Mouse (Mus musculus): ENCODE measurements around the gene Aspscr1.

Aspscr1 gene

GRCm38 (mm10) chr11:120710672-120711071 lies 37.9 kb downstream of the Aspscr1 start:
- in situ Hi-C loops (cut with MboI; ENCODE audit: unreplicated experiment in 2 of 2), result loop anchor here (5.0 to 10.0 kb wide), 6 partner anchors 38 to 223 kb away; partner anchors contain the start of gene Aspscr1 (in 1 of the 2)

DNA sequence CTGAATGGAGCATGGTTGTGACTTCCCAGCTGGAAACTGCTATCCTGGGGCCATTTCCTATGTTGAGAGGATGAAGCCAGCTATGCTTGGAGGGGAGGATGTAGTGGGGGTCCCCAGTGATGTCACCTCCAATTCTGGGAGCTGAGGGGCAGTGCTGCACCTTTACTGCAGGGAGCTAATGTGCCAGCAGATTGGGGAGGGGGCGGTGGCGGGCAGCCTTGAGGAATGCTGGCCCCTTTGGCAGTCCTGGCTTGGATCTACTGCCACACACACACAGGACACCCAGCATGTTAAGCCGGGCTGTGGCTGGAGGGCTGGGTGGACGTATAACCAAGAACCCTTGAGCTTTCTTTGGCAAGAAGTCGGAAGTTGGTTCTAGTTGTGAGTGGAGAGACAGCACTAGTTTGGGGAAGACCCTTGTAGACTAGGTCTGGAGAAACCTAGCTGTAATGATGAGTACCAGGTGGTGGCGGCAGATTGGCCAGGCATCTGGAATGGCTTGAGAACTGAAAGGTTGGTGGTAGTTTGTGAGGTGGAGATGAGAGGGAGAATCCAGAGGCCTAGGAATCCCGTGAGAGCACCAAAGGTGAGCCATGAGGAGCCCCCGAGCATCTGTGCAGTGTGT lies 39.3 kb downstream of the Aspscr1 start:
- in situ Hi-C loops (cut with MboI; ENCODE audit: unreplicated experiment in 2 of 2), result loop anchor here (5.0 to 10.0 kb wide), 6 partner anchors 40 to 225 kb away; partner anchors contain the start of gene Aspscr1 (in 1 of the 2)

- in situ Hi-C loops (cut with MboI; ENCODE audit: unreplicated experiment in 2 of 2), result loop anchor here (5.0 to 10.0 kb wide), 6 partner anchors 41 to 226 kb away; partner anchors contain the start of gene Aspscr1 (in 1 of the 2)
Observed at GRCm38 (mm10) chr11:120712771-120713568, 40.2 kb downstream of the Aspscr1 start.

- in situ Hi-C loops (cut with MboI; ENCODE audit: unreplicated experiment in 2 of 2), result loop anchor here (5.0 to 10.0 kb wide), 6 partner anchors 42 to 227 kb away; partner anchors contain the start of gene Aspscr1 (in 1 of the 2)
Observed at GRCm38 (mm10) chr11:120713580-120714518, 41.1 kb downstream of the Aspscr1 start, which contains the start of the genes Cenpx and Lrrc45. TSS of gene Cenpx (minus strand) at chr11:120713738. TSS of gene Lrrc45 (plus strand) at chr11:120713925.

DNA sequence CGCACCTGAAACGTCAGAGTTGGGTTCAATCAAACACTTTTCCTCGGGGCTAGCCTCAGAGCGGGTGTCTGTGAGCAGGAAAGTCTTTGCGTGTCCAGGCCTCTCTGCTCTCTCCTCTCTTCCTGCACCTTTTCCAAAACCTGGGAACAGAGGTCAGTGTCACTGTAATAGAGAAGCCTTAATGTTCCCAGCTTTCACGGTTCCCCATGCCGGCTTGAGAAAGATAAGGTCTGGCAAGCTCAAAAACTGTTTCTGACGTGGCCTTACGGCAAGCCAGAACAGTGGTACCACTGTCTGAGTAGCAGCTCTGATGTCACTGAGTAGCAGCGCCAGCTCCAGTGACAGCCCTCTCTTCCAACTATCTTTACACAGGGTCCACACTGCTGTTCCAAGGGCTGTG lies 41.8 kb downstream of the Aspscr1 start:
- in situ Hi-C loops (cut with MboI; ENCODE audit: unreplicated experiment in 2 of 2), result loop anchor here (5.0 to 10.0 kb wide), 6 partner anchors 42 to 227 kb away; partner anchors contain the start of gene Aspscr1 (in 1 of the 2)

DNA sequence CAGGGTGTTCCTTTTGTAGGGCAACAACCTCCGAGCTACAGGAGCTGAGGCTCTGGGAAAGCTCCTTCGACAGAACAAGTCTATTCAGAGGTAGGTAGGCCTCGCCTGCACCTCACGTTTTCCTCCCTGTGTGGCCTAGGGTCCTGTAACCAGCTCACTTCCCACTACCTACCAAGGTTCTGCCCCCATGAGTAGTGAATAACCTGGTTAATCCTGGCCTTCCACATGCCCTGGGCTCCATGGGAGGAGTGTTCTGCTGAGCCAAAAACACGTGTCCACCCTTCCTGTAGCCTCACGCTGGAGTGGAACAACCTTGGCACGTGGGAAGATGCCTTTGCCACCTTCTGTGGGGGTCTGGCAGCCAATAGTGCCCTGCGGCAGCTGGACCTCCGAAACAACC lies 42.4 kb downstream of the Aspscr1 start:
- in situ Hi-C loops (cut with MboI; ENCODE audit: unreplicated experiment in 2 of 2), result loop anchor here (10.0 kb wide), 2 partner anchors 200 to 210 kb away; no protein-coding TSS in a partner anchor

GRCm38 (mm10) chr11:120719242-120719641 lies 46.5 kb downstream of the Aspscr1 start:
- in situ Hi-C loops (cut with MboI; ENCODE audit: unreplicated experiment in 2 of 2), result loop anchor here (10.0 kb wide), 2 partner anchors 204 to 214 kb away; no protein-coding TSS in a partner anchor

GRCm38 (mm10) chr11:120719841-120720376 lies 47.1 kb downstream of the Aspscr1 start:
- in situ Hi-C loops (cut with MboI; ENCODE audit: unreplicated experiment in 2 of 2), result loop anchor here (5.0 to 10.0 kb wide), 7 partner anchors 57 to 322 kb away; partner anchors contain the start of gene Cd7 (in 1 of the 2)

- in situ Hi-C loops (cut with MboI; ENCODE audit: unreplicated experiment in 2 of 2), result loop anchor here (5.0 to 10.0 kb wide), 5 partner anchors 57 to 322 kb away; partner anchors contain the start of gene Cd7 (in 1 of the 2)
Observed at GRCm38 (mm10) chr11:120720450-120720849, 47.7 kb downstream of the Aspscr1 start.

DNA sequence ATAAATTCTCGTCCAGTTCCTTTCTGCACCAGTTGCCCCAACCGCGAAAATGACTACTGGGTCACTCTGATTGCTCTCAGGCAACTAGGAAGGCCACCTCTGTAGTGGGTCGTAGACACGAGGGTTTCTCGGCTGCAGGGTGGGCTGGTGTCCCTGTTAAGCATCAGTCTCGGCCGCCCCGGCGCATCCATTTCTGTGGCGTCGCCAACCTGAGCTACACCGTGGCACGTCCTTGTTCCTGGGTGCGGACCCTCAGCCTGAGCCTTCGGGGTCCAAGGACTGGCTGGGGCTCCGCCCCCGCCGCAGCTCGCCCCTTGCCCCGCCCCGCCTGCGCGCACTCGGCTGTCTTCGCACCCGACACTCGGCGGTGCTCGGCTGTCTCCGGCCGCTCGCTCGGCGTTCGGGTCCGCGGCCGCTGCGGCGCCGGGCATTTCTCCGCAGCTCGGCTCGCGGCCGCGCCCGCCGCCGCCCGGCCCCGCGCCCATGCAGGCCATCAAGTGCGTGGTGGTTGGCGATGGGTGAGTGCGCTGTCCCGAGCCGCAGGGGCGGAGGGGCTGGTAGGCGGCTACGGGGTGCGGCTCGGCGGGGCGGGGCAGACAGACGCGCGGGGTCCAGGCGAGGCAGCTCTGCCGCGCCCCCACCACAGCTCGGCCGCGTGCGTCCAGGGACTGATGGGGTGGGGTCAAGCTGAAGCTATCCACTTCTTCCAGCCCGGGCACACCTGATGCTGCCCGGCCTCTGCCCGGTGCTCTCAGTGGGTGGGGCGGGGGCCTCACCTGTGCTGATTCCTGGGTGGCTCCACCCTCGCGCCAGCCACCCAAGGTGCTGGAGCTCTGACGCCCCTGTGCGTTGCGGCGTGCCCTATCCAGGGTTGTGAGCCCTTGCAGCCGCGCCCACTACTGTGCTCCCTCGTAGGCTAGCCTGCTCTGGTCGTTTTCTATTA lies 48.6 kb downstream of the Aspscr1 start, which contains the start of gene Rac3:
Gene Rac3, plus strand, starts transcription at position 347 of the 943 bp plus-strand sequence.
- in situ Hi-C loops (cut with MboI; ENCODE audit: unreplicated experiment in 2 of 2), result loop anchor here (5.0 to 10.0 kb wide), 5 partner anchors 56 to 321 kb away; partner anchors contain the start of gene Cd7 (in 1 of the 2)

DNA sequence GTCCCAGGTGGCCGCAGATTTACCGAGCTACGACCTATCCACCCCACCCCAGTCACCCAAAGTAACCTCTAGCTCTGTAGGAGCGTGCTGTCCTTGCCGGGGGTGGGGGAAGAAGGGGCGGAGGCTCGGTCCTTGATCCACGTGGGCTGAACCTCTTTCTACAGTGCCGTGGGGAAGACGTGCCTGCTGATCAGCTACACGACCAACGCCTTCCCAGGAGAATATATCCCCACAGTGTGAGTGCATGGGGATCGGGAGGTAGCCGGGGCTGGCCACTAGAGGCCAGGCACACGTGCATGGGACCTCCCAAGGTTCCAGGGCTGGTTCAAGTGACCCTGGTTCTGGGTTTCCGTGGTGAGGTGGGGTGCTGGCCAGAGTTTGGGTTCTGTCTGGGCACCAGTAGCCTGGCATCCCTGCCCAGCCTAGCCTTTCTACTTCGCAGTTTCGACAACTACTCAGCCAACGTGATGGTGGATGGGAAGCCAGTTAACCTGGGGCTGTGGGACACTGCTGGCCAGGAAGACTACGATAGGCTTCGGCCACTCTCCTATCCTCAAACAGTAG lies 49.4 kb downstream of the Aspscr1 start:
- in situ Hi-C loops (cut with MboI; ENCODE audit: unreplicated experiment in 2 of 2), result loop anchor here (5.0 to 10.0 kb wide), 5 partner anchors 55 to 320 kb away; partner anchors contain the start of gene Cd7 (in 1 of the 2)

GRCm38 (mm10) chr11:120722761-120723382 lies 50.1 kb downstream of the Aspscr1 start:
- in situ Hi-C loops (cut with MboI; ENCODE audit: unreplicated experiment in 2 of 2), result loop anchor here (5.0 to 10.0 kb wide), 5 partner anchors 54 to 319 kb away; partner anchors contain the start of gene Cd7 (in 1 of the 2)

GRCm38 (mm10) chr11:120723509-120723908 lies 50.7 kb downstream of the Aspscr1 start:
- in situ Hi-C loops (cut with MboI; ENCODE audit: unreplicated experiment in 2 of 2), result loop anchor here (5.0 to 10.0 kb wide), 5 partner anchors 54 to 319 kb away; partner anchors contain the start of gene Cd7 (in 1 of the 2)

DNA sequence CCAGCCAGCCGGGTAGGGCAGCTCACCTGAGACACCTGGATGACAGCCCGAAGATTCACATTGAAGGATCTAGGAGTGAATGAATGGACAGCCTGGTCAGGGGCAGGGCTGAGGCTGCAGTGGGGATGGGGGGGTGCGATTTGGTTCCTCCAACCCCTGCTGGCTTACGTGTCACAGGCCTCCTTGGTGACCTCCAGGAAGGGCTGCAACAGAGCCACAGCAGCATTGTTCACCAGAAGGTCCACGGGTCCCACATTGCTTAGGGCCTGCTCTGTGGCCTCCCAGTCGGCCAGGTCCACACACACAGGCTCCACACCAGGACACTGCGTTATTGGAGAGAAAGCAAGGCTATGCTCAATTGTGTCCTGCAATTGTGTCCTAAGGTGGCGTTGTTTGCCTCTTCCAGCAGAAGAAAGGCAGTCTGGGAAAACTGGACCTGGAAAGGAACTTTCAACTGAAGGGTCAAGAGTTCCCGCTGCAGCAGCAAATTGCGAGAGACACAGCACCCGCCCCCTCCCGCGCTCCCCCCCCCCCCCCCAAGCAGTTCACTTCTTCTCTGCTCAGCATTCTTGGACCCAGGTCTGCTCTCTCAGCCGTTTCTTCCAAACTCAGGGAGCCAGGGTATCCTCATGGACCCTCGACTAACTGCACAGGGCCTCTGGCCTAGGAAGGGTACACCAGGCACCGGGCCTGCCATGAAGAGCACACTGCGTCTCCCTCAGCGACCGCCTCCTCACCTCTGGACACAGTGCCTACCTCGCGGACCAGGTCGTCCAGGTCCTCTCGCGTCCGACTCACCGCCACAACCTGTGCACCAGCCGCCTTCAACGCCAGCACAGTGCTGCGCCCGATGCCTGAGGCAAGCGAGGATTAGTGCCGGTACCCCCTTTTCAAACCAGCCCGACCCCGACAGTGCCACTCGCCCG lies 53.7 kb downstream of the Aspscr1 start:
- in situ Hi-C loops (cut with MboI; ENCODE audit: unreplicated experiment in 2 of 2), result loop anchor here (5.0 to 10.0 kb wide), 2 partner anchors 46 to 78 kb away; no protein-coding TSS in a partner anchor

- in situ Hi-C loops (cut with MboI; ENCODE audit: unreplicated experiment in 2 of 2), result loop anchor here (5.0 to 10.0 kb wide), 2 partner anchors 45 to 78 kb away; no protein-coding TSS in a partner anchor
Observed at GRCm38 (mm10) chr11:120727169-120727527, 54.4 kb downstream of the Aspscr1 start, which contains the start of gene Dcxr. TSS of gene Dcxr (minus strand) at chr11:120727281.

- in situ Hi-C loops (cut with MboI; ENCODE audit: unreplicated experiment in 2 of 2), result loop anchor here (5.0 to 10.0 kb wide), 2 partner anchors 45 to 77 kb away; no protein-coding TSS in a partner anchor
Observed at GRCm38 (mm10) chr11:120727564-120727963, 54.8 kb downstream of the Aspscr1 start.

Data from v-Abl transformed pro-B cells (cell line).